Mouse (Mus musculus): ENCODE data around the gene Cdk16.

DNA sequence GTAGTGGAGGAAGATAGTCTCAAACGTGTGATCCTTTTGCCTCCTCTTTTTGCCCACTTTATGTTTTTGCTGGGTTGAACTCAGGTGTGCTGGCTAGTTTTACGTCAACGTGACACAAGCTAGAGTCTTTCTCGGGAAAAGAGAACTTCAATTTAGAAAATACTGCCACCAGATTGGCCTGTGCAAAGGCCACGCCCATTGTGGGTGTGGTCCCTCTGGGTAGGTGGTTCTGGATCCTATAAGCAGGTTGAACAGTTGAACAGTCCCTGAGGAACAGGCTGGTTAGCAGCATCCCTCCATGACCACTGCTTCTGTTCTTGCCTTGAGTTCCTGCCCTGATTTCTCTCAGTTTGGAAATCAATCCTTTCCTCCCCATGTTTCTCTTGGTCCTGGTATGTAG, 40.9 kb downstream of the Cdk16 start:
- TF ChIP-seq CTCF (IDR thresholded peaks at IDR 0.05; ENCODE audit: control insufficient read depth, insufficient read depth, insufficient read length) (no peak), MYOD1 (IDR thresholded peaks at IDR 0.05; ENCODE audit: control insufficient read depth, insufficient read length, low read depth) (no peak), MYOG (IDR thresholded peaks at IDR 0.05; ENCODE audit: control insufficient read depth, extremely low read depth, insufficient read length) (no peak)
